Mouse (Mus musculus): Measurements from ENCODE around the gene Ptprr. TPM values are rescaled to one million over a fixed set of nuclear protein-coding genes. Genes with fewer than 3 reads are reported as not detected.

Ptprr gene
- polyA plus RNA-seq, 1 experiment from 2014 or later = 29.9 TPM

Other genes with a start within 250 kb of the Ptprr start
- gene Tspan8, start 201.4 kb upstream of the Ptprr start, polyA plus RNA-seq (2016; fragmentation: Nextera tagmentation; extraction: Ambion mirVana) = 0.38 and 0.56 TPM in 2 replicates
- 0.13 and 0.15 TPM in 2 replicates for gene 4933416C03Rik, start 95.7 kb downstream of the Ptprr start, polyA plus RNA-seq (2016; fragmentation: Nextera tagmentation; extraction: Ambion mirVana)

Measured in neural tube, embryonic 12.5 days (tissue).